Mouse (Mus musculus) spleen, adult 2 months (tissue): Measurements from ENCODE around the gene Epb41l1.

Experiments
- CTCF ChIP-seq: fragments of 200-500 bp; IDR thresholded peaks from 2 replicates; pipeline ENCODE4 v1.5.1; 2011; ENCODE audit warnings: mild to moderate bottlenecking, inconsistent platforms; ENCODE audit not compliant: insufficient read depth, insufficient read length, insufficient replicate concordance; ENCODE audit errors: extremely low read depth
- POLR2A ChIP-seq: fragments of 200-500 bp; IDR thresholded peaks from 2 replicates; pipeline ENCODE4 v1.6.1; 2011; ENCODE audit warnings: low read depth, low read length, inconsistent platforms

DNA sequence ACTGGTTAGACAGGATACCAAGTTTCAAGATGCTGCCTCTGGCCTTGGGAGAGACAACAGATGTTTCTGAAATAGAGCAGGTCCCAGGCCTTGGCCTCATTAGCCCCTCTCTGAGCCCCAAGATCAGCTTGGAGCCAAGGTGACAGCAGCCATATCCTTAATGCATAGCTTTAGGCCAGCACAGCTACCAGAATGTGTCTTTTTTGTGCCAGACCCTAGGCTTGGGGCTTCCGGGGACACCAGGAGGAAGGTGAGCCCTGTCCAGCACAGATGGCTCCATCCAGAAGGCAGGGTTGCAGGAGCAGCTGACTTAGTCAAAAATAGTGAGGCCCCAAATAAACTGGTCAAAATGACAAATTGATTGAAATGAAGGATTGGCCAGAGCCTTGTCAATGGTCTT is 80.3 kb downstream of the Epb41l1 start:
- TF ChIP-seq POLR2A (no peak), CTCF (no peak)
